Mouse (Mus musculus) midbrain, embryonic 16.5 days (tissue): ENCODE measurements around the gene Ilf3. TPM values are rescaled to one million over a fixed set of nuclear protein-coding genes. Genes with fewer than 3 reads are reported as not detected.

Experiments
- ATAC-seq: fragments of 200-750 bp; cut with Nextera tagmentation; 2 replicates; pipeline ENCODE4 v1.8.0; 2017; ENCODE audit warnings: moderate TSS enrichment
- H3K27ac ChIP-seq: fragments of 300-500 bp; sonication (generic); 2 replicates; pipeline ENCODE4 v1.5.1; 2014; ENCODE audit warnings: mild to moderate bottlenecking, low read length, mixed read lengths
- H3K27me3 ChIP-seq: fragments of 300-500 bp; sonication (generic); 2 replicates; pipeline ENCODE4 v1.6.1; 2014; ENCODE audit warnings: low read depth, low read length, mixed read lengths; ENCODE audit not compliant: control insufficient read depth, insufficient read depth
- H3K36me3 ChIP-seq: fragments of 300-500 bp; sonication (generic); 2 replicates; pipeline ENCODE4 v1.6.1; 2014; ENCODE audit warnings: mild to moderate bottlenecking, low read length, moderate library complexity, mixed read lengths; ENCODE audit not compliant: control insufficient read depth, insufficient read depth
- H3K4me1 ChIP-seq: fragments of 300-500 bp; sonication (generic); 2 replicates; pipeline ENCODE4 v1.6.1; 2014; ENCODE audit warnings: mild to moderate bottlenecking, low read length, mixed read lengths; ENCODE audit not compliant: control insufficient read depth, insufficient read depth
- H3K4me2 ChIP-seq: fragments of 300-500 bp; sonication (generic); 2 replicates; pipeline ENCODE4 v1.6.1; 2014; ENCODE audit warnings: mild to moderate bottlenecking, low read length, mixed read lengths
- H3K4me3 ChIP-seq: fragments of 300-500 bp; sonication (generic); 2 replicates; pipeline ENCODE4 v1.5.1; 2014; ENCODE audit warnings: low read depth, mild to moderate bottlenecking, low read length, moderate library complexity, mixed read lengths
- H3K9ac ChIP-seq: fragments of 300-500 bp; sonication (generic); 2 replicates; pipeline ENCODE4 v1.6.1; 2014; ENCODE audit warnings: low read depth, low read length, mixed read lengths
- H3K9me3 ChIP-seq: fragments of 300-500 bp; sonication (generic); replicated peaks from 2 replicates; pipeline ENCODE4 v1.6.1; 2014; ENCODE audit warnings: mild to moderate bottlenecking, low read length, mixed read lengths; ENCODE audit not compliant: control insufficient read depth, poor library complexity, severe bottlenecking
- WGBS: fragments of 180-500 bp; shearing (Covaris S2); extraction: QIAGEN DNeasy Blood & Tissue Kit; methylation state at CpG from one replicate; pipeline ENCODE4 v1.1.7; 2014; 5-methylcytosine and 5-hydroxymethylcytosine counted together
- polyA plus RNA-seq: library from polyadenylated mRNA; unstranded; fragments of >200 nt; fragmentation: Nextera tagmentation; extraction: Ambion mirVana; gene quantifications from 2 replicates; pipeline ENCODE4 v1.2.1, GENCODE M21; 2015

Gene Ilf3
- polyA plus RNA-seq, 1 experiment from 2014 or later: 228 TPM

DNA sequence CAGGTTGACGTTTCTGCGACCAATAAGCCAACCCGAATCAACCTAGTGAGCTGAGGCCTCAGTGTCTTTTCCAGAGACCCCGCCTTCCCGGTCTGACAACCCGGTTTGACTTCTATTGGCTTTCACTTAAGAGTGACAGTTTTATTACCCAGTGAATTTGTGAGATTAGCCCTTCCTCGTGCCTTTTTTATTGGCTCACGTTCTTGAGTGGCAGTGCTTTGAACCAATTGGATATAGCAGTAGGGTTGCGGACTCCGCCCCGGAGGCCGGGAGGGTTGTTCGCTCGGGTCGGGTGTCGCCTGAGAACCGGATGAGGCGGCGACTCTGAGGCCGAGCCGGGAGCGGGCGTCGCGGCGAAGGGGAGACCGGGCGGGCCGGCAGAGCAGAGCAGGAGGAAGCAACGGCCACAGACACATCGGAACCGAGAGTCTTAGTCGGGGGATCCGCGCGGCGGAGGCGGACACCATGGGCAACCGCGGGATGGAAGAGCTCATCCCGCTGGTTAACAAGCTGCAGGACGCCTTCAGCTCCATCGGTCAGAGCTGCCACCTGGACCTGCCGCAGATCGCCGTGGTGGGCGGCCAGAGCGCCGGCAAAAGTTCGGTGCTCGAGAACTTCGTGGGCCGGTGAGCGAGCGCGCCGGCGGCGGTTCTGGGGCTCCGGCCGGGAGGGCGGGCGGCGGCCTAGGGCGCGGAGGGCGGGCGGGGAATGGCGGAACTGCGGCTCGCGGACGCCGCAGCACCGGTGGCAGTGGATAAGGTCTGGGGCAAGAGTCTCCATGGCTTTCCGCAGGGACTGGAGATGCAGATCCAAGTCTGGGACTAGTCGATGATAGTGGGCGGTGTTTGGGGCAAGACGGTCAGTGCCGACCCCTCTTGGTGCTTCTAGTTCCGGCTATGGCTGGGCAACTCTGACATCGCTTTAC is 57.2 kb downstream of the Ilf3 start, which contains the start of gene Dnm2:
TSS of gene Dnm2 (plus strand) at position 278 of the 925 bp plus-strand sequence.
- H3K36me3 ChIP-seq: peaks cover 5% of the 10 kb centered on the region; the same call in 1 of the 2 replicates
- WGBS: 0% methylated on average over 82 of the region's 82 CpGs
- H3K4me1 ChIP-seq: peaks cover 23% of the 10 kb centered on the region
- H3K4me2 ChIP-seq: peak within 1 kb of the TSS; percentile 90
- H3K9ac ChIP-seq: peak within 1 kb of the TSS; percentile 88
- H3K27ac ChIP-seq: peak within 1 kb of the TSS; percentile 86
- no peaks in the 10 kb centered on the region for H3K27me3 ChIP-seq
- no peaks in the 10 kb centered on the region for H3K9me3 ChIP-seq
- peak; percentile 99 for ATAC-seq
- peak within 1 kb of the TSS; percentile 94 for H3K4me3 ChIP-seq

DNA sequence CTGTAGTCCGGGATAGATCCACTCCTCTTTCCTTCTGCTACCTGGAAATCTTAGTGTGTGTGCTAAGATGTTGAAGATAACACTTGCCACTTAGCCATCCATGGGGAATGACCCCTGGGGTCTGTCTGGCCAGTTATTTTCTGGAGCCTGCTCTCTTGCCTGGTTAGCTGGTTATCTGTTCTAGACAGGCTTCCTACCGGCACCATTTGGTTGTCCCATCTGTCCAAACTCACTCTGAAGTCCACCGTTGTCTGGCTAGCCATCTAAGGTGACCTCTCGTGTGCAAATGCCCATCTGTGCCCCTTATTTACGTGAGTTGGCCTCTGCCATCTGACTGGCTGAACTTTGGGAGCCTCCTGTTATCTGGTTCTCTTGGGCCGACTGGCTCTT is 57.9 kb downstream of the Ilf3 start:
- 11% methylated on average over 6 of the region's 6 CpGs for WGBS
- Histone ChIP-seq H3K27ac (peak overlapping the region; percentile 86; the same call in 1 of the 2 replicates), H3K4me1 (peaks cover 23% of the 10 kb centered on the region), H3K27me3 (no peaks in the 10 kb centered on the region), H3K4me3 (peak overlapping the region; percentile 94), H3K9ac (peak overlapping the region; percentile 88), H3K9me3 (no peaks in the 10 kb centered on the region), H3K4me2 (peak overlapping the region; percentile 90), H3K36me3 (peaks cover 3% of the 10 kb centered on the region; the same call in 1 of the 2 replicates)
- no peak for ATAC-seq

DNA sequence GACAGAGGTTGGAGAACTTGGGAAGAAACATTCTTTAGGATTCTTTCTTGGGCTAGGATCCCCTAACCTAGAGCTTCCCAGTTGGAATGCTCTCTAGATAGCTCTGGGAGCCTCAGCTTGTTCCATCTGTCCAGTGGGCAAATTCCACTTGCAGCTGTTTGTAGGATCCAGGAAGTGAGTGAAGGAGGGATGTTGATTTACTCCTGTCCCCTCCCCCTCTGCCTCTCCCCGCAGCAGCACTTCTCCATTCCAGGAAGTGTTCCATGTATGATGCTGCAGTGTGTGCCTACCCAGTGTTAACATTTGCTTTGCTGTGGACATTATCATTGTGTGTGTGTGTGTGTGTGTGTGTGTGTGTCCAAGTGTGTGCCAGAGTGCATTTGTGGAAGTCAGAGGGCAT is 58.3 kb downstream of the Ilf3 start:
- WGBS: 80% methylated on average over 1 of the region's 1 CpGs
- Histone ChIP-seq H3K27me3 (no peaks in the 10 kb centered on the region), H3K4me3 (peak overlapping the region; percentile 94), H3K9me3 (no peaks in the 10 kb centered on the region), H3K4me1 (peaks cover 23% of the 10 kb centered on the region), H3K4me2 (peak overlapping the region; percentile 90), H3K9ac (peak overlapping the region; percentile 88), H3K36me3 (peaks cover 3% of the 10 kb centered on the region; the same call in 1 of the 2 replicates), H3K27ac (no peak overlapping the region)
- no peak for ATAC-seq

DNA sequence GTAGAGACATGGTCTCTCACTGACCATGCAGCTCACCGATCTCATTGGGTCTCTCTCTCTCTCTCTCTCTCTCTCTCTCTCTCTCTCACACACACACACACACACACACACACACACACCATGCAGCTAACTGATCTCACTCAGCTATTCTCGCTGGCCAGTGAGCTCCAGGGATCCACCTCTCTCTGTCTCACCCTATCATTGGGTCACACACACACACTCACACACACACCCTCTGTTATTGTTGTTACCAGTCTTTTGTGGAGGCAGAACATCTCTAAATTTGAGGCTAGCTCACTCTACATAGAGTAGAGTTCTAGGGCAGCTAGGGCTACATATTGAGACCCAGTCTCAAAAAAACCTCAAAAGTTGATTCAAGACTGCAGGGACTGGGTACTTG is 58.9 kb downstream of the Ilf3 start:
- Histone ChIP-seq H3K27ac (no peak overlapping the region), H3K36me3 (peaks cover 1% of the 10 kb centered on the region; the same call in 1 of the 2 replicates), H3K27me3 (no peaks in the 10 kb centered on the region), H3K4me2 (peak overlapping the region; percentile 90; the same call in 1 of the 2 replicates), H3K9me3 (no peaks in the 10 kb centered on the region), H3K9ac (no peak overlapping the region), H3K4me3 (no peak overlapping the region), H3K4me1 (peaks cover 23% of the 10 kb centered on the region)
- 69% methylated on average over 2 of the region's 2 CpGs for WGBS
- no peak for ATAC-seq

DNA sequence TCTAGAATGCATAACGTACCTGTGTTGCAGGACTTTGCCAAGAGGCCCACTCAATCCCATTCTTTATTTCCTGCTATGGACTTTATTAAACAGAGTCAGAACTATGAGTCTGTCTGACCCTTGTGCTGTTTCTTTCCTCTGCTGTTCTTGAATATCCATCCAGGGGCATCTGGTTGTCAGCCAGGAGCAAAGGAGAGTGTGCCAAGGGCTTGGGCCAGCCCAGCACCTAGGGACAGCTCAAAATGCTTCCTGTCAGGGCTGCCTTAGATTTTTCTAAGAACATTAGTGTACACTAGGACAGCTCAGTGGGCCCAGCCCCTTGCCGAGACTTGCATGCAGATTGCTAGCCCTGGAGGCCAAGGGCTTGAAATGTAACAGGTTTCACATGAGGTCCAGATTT is 60.1 kb downstream of the Ilf3 start:
- no peak for ATAC-seq
- Histone ChIP-seq H3K27me3 (no peaks in the 10 kb centered on the region), H3K9me3 (no peaks in the 10 kb centered on the region), H3K27ac (no peak overlapping the region), H3K4me1 (peaks cover 23% of the 10 kb centered on the region), H3K36me3 (no peaks in the 10 kb centered on the region), H3K4me2 (no peak overlapping the region), H3K4me3 (no peak overlapping the region), H3K9ac (no peak overlapping the region)
- 88% methylated on average over 2 of the region's 2 CpGs for WGBS

DNA sequence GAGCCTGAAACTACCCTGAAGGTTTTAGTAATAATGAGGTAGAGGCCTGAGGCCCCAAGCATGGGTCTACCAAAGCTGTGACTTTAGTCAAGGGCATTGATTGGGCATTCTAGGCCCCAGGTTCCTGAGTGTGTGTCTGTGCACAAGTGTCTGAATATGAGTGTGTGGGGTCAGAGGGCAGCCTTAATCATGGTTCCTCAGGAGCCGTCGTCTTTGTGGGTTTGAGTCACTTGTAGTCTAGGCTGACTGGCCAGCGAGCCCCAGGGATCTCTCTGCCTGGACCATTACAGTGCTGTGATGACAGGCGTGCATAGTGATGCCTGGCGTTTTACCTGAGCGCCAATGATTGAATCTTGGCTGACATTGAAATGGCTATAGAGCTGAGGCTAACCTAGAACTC is 60.5 kb downstream of the Ilf3 start:
- Histone ChIP-seq H3K9ac (no peak overlapping the region), H3K27ac (no peak overlapping the region), H3K4me2 (no peak overlapping the region), H3K9me3 (no peaks in the 10 kb centered on the region), H3K27me3 (no peaks in the 10 kb centered on the region), H3K4me1 (peaks cover 23% of the 10 kb centered on the region), H3K36me3 (no peaks in the 10 kb centered on the region), H3K4me3 (no peak overlapping the region)
- no peak for ATAC-seq
- 92% methylated on average over 6 of the region's 6 CpGs for WGBS

DNA sequence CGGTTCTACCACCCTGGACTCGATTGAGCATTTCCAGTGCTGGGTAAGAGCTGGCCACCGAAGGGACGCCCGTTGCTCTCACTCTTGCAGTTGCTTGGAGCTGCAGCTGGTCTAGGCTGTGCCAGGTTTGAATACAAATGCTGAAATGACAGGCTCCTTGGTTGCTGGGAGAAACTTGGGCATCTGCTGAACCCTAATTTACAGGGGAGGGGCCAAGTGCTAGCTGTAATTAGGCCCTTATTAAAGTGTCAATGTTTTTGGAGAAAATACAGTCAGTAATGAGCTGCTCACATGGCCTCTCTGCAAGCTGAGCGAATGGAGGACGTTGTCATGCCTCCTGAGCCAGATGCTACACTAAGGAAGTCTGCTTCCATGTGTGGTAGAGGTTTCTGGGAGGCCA is 63.1 kb downstream of the Ilf3 start:
- H3K27me3 ChIP-seq: no peaks in the 10 kb centered on the region
- no peaks in the 10 kb centered on the region for H3K9me3 ChIP-seq
- H3K36me3 ChIP-seq: no peaks in the 10 kb centered on the region
- peaks cover 16% of the 10 kb centered on the region for H3K4me1 ChIP-seq
- no peak for ATAC-seq
- H3K4me2 ChIP-seq: no peak overlapping the region
- H3K27ac ChIP-seq: no peak overlapping the region
- no peak overlapping the region for H3K9ac ChIP-seq
- 85% methylated on average over 7 of the region's 7 CpGs for WGBS
- no peak overlapping the region for H3K4me3 ChIP-seq

DNA sequence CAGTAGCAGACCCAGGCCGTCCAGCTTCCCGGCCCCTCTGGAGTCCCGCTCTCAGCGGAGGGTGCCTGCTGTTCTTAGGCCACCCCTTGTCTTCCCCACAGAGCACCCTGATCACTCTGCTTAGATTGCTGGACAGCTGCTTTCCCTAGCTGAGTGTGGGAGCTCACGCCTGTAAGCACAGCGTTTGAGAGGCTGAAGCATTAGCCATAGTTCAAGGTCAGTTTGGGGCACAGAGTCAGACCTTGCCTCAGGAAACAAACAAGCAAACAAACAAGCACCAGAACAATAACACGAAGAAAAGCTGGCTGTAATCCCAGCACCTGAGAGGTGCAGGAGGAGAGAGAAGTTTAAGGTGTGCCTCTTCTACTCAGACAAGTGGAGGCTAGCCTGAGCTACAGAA is 64.4 kb downstream of the Ilf3 start:
- H3K4me2 ChIP-seq: no peak overlapping the region
- no peak overlapping the region for H3K27ac ChIP-seq
- H3K27me3 ChIP-seq: no peaks in the 10 kb centered on the region
- H3K9me3 ChIP-seq: no peaks in the 10 kb centered on the region
- WGBS: 88% methylated on average over 7 of the region's 7 CpGs
- no peak for ATAC-seq
- H3K4me1 ChIP-seq: peaks cover 6% of the 10 kb centered on the region
- H3K9ac ChIP-seq: no peak overlapping the region
- H3K4me3 ChIP-seq: no peak overlapping the region
- H3K36me3 ChIP-seq: no peaks in the 10 kb centered on the region

DNA sequence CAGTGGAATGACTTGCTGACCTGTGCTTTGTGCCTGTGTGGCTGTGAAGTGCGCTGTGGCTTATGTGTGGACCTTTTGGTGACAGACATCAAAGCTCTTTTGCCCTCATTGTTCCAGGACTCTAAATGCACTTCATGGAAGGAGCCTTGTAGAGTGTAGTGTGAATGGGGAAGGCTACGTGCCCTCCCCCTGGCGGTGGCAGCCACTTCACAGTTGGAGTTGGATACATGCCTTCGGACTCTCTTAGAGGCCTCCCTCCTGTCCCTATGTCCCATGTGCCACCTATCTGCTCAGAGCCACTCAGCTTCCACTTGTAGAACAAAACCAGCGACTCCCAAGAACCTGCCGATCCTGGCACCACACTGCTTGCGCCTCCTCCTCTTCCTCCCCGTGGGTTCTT is 66.1 kb downstream of the Ilf3 start:
- no peaks in the 10 kb centered on the region for H3K9me3 ChIP-seq
- no peaks in the 10 kb centered on the region for H3K36me3 ChIP-seq
- H3K4me1 ChIP-seq: no peaks in the 10 kb centered on the region
- 82% methylated on average over 8 of the region's 8 CpGs for WGBS
- 0 out of 2 replicates have a peak overlapping the region, but pooled peaks have one; percentile 10 for H3K9ac ChIP-seq
- H3K27ac ChIP-seq: no peak overlapping the region; the same call in 1 of the 2 replicates
- no peak for ATAC-seq
- H3K4me2 ChIP-seq: no peak overlapping the region
- no peaks in the 10 kb centered on the region for H3K27me3 ChIP-seq
- H3K4me3 ChIP-seq: no peak overlapping the region
